Mouse (Mus musculus) gastrocnemius, postnatal 4 days (tissue): ENCODE measurements around the gene Slc35d2. TPM values are rescaled to one million over a fixed set of nuclear protein-coding genes. Genes with fewer than 3 reads are reported as not detected.

Experiments used
- DNase-seq, 2 experiments: peaks; one replicate each; pipeline ENCODE4 v3.0.0; 2021 to 2022; ENCODE audit warnings: low spot score in 2 of 2, mixed read lengths in 2 of 2
- total RNA-seq, 2 experiments: library from RNA; stranded (reverse); gene quantifications; 2 replicates each; pipeline ENCODE4 v1.2.3; 2021

Gene Slc35d2
- total RNA-seq, 2 experiments from 2014 or later = 3.1 to 3.3 TPM

DNA sequence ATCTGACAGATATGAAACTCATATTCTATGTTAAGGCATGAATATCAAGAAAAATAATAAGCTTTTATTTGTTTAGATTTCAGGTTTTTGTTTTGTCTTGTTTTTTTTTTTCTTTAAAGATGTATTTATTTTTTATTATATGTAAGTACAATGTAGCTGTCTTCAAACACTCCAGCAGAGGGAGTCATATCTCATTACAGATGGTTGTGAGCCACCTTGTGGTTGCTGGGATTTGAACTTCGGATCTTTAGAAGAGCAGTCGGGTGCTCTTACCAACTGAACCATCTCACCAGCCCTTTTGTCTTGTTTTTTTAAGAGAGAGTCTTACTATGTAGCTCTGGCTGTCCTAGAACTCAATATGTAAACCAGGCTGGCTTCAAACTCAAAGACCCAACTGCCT, 11.7 kb downstream of the Slc35d2 start:
- no peak for DNase-seq

DNA sequence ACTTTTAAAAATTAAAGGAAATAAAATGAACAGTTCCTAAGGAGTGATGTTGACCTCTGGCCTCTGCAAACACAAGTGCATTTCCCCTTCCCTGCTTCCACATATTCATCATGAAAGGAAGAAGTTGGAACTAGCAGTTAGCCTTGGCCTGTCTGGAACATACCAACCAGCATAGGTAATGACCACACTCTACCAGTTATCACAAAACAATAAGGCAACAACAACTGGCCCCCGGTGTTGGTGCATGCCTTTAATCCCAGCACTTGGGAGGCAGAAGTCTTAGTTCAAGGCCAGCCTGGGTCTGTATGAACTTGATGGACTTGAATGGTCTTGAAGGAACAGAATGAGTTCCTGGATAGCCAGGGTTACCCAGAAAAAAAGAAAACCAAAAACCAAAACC, 18.7 kb downstream of the Slc35d2 start:
- DNase-seq = no peak

DNA sequence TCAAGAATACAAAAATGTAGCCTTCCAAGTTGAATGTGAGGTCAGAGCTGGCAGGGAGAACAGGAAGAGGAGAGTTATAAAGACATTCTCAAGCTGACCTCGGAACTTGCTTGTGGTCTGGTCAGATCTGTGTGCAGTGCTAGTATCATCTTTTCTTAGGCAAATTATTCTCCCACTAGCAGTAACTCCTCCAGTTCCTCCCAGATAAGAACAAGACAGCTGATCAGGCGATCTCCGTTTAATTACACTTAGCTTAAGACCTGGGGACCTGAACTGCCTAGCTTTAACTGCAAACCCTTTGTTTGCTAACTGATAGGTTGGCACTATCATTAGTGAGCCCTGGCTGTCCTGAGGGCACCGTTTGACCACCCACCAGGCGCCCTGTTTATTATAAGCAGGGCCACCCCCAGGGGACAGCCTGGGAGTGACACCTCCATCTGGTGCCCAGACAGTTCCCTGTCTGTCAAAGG, 20.8 kb downstream of the Slc35d2 start:
- DNase-seq = no peak

DNA sequence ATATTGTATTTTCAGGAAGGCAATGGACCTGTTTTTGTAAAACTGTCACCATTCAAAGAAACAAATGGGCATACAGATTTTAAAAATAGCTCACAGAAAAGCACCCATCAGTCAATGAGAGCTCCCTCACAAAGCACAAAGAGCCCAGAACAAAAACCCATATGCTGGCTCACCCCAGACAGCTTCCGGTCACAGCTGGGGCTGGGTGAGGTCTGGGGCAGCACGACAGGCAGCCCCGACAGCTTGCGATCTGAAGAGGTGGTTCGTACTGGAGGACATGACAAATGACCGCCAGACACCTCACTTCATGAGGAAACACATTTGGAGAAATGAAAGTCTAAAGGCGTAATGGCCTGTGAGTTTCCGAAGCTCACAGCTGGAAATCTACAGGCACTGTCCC, 21.6 kb downstream of the Slc35d2 start:
- DNase-seq = no peak

GRCm38 (mm10) chr13:64107105-64107504, 22.1 kb downstream of the Slc35d2 start:
- no peak for DNase-seq

- no peak for DNase-seq
These were observed 23.5 kb downstream of the Slc35d2 start for GRCm38 (mm10) chr13:64105690-64106089.

GRCm38 (mm10) chr13:64100186-64100585, 29.0 kb downstream of the Slc35d2 start:
- DNase-seq = no peak

GRCm38 (mm10) chr13:64098992-64099391, 30.2 kb downstream of the Slc35d2 start:
- DNase-seq = no peak

DNA sequence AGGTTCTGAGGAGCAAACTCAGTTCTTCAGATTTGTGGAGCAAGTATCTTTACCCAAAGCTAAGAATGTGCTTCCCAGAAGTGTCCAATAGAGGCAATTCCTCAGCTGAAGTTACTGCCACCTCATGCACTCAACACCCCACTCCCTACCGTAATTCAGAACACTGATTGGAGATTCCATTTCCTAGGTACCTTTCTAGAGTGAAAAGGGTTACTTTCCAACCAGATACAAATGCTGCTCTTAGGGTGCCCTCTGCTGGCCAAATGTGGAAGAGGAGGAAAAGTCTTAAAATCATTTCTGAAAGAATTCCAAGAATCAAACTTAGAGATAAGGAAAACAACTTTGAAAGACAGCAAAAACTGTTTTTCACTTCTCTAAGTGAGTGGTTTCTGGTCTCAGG, 35.8 kb downstream of the Slc35d2 start:
- peak; percentile 41 to 65 for DNase-seq

DNA sequence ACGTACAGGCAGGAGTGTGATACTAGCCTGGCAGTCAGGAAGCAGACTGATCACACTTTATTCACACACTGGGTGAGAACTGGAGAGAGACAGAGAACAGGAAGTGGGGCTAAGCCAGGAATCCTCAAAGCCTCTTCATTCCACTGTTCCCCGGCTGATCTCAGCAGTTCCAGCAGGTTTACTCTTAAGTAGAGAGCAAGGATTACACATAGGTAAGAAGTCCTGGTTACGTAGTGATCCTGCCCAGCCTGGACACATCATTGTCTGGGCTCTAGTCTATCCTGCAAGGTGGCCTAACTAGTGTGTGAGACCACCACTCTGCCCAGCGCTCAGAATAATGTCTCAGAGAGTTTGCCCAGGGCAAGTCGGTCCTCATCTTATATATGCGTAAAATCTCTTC, 36.4 kb downstream of the Slc35d2 start:
- no peak for DNase-seq

DNA sequence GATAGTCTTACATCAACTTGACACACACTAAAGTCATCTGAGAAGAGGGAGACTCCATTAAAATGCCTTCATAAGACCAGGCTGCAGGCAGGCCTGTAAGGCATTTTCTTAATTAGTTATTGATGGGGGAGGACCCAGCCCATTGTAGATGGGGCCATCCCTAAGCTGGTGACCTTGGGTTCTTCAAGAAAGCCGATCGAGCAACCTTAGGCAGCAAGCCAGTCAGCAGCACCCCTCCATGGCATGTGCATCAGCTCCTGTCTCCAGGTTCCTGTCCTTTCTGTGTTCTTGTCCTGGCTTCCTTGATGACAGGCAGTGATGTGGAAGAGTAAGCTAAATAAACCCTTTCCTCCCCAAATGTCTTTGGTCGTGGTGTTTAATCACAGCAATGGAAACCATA, 37.0 kb downstream of the Slc35d2 start:
- DNase-seq = no peak

DNA sequence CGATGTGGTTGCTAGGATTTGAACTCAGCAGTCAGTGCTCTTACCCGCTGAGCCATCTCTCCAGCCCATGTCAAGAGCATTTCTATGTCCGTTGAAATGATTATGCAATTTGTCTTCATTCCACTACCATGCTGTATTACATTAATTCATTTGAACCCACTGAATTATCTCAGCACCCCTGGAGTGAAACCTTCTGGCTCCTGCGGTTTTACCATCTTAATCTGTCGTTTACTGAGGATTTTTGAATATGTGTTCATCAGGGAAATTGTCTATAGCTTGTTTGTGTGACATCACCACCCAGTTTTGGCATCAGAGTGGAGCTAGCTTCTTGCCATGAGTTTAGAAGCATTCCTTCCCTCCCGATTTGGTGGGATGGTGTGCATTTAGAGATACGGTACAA, 38.2 kb downstream of the Slc35d2 start:
- DNase-seq = no peak

DNA sequence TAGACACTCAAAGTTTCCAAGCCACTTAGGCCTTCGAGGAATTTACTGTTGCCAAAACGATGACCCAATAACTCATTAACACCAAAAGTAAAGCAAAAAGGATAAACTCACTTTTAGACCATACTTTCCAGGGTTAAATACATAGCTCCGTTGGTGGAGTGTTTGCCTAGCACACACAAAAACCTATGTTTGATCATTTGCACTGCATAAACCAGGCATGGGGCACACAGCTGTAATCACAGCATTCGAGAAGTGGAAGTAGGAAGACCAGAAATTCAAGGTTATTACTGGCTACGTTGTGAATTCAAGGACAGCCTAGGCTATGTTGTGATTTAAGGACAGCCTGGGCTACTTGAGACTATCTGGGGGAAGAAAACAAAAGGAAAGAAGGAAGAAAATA, 38.9 kb downstream of the Slc35d2 start:
- no peak for DNase-seq

GRCm38 (mm10) chr13:64089130-64089529, 40.0 kb downstream of the Slc35d2 start, which contains the start of gene Hsd17b3:
Gene Hsd17b3, minus strand, starts transcription at chr13:64089230.
- no peak for DNase-seq

GRCm38 (mm10) chr13:64088057-64088456, 41.1 kb downstream of the Slc35d2 start:
- DNase-seq = no peak

GRCm38 (mm10) chr13:64086036-64086435, 43.1 kb downstream of the Slc35d2 start:
- DNase-seq = no peak

DNA sequence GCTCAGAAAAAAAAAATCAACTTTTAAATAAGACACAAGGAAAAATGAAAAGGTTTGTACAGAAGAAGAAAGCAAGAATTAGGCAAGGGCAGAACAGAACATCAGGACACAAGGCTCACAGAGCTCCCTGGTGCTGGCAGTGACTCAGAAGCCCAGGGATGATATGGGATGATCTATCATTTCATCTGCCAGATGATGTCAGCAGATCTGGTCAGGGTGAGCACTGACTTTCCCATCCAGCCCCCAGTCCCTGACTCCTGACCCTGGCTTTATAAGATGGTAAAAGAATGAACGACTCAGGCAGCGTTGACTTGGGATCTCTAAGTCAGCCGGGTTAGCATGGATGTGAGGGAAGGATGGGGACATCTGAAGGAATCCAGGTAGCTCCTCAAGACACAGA, 45.8 kb downstream of the Slc35d2 start:
- no peak for DNase-seq

DNA sequence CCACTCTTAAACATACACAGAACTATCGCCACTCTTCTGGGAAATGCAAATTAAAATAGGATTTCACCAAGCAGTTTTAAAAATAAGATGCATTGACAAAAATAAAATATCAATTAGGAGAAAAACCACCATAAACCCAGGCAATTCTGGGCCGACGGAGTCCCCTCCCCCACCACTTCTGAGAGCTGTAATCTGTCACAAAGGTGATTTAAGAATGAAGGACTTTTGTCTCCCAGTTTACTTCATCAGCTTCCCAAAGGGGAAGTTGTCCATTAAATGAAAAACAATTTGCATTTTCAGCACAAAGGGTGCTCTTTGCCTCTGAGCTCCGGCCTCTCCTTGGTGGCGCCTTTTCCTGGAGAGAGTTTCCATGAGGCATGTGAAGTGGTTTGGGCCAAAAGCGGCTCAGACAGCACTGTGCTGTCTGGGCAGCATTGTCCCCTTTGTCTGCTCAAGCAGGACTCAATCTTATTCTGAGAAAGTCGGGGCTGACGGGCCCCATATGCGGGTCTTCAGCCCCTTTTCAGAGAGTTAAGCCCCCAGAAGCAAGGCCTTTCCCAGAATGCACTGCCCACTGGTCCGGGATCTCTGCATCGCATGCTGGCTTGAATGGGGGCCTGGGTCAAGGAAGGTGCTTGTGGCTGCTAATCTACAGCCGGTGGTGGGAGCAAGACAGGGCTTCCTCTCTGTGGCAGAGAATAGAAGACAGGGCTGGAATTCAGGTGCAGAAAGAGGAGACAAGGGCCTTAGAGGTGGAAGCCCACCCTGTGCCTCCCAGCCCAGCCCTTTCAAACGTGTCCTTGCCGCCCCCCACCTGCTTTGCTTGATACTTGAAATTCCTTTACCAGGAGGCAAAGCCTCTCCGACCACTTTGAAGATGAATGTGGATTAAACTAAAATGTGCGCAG, 47.9 kb downstream of the Slc35d2 start:
- DNase-seq = no peak

GRCm38 (mm10) chr13:64077591-64077990, 51.6 kb downstream of the Slc35d2 start:
- DNase-seq = no peak

DNA sequence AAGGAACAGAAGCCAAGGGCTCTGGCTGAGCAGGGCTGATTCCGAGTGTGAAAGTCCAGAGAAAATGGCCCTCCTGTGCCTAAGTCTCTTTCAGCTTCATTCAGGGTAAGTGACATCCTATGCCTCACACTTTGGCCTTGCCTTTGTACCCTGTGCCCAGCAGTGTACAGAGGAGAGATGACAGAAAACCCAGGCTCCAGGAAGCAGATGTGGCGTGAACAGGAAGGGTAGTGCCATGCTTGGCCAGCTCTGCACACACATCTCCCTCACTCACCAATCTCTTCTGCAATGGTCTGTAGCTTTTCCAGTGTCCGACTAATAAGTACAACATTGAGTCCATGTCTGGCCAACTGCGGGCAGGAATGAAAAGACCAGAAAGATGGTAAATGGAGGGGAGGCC, 53.1 kb downstream of the Slc35d2 start:
- DNase-seq = no peak

DNA sequence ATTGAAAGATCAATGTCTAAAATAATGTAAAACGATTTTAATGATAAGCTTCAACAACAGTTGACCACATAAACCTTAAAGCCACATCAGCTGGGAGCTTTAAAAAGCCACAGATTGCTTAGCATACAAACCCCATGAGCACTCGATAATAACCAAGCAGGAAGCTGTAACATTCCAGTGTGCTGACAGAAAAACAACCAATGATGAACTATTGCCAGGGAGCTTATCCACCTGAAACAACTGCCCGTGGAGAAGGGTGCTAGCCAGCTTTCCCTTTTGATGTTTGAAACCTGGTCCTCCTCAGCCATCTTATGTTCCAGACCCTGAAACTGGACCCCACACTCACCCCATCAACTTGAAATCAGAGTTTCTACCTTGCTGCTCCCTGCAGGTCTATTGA, 62.5 kb downstream of the Slc35d2 start:
- no peak for DNase-seq

DNA sequence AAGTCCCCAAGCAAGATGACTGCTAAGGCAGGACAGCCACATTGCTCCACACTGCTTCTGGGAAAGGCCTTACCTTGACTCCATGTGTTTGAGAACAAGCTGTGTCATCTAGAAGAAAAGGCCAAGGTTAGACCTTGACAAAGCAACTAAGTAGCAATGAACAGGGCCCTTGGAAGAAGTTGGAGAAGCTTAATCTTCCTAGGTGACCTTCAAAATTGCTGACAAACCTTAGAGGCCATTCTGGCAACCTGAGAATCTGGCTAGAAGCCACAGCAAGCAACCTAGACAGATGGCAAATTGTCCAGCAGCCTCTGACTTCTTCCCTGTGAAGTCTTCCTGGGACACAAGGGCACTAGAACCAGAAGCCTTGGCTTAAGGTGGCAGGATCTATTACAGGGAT, 64.9 kb downstream of the Slc35d2 start:
- DNase-seq = no peak

DNA sequence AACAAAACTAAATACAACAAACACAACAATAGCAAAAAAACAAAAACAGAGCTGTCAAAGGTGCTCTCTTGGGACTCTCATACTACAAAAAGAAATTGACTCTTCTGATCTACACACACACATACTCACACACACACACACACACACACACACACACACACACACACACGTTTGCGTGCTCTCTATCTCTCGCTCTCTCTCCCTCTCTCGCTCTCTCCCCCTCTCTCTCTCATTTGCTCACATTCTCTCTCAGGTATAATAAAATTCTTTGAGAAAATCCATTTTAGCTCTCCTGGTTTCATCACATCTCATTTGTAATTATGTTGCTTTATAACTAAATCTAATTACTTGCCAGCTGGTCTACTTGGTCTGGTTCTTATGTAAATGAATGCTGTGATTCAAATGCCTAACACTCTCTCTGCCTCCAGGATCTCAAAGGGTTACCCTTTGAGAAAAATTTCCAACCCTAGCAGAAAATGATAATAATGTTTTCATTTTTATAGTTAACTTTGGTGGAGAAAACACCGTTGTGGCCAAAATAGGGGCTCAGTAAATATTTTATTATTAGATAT, 68.1 kb downstream of the Slc35d2 start:
- DNase-seq = no peak
